Mouse (Mus musculus) kidney, postnatal 36 days (tissue): ENCODE data around the gene Ankrd7.
A peak's percentile ranks its signal among the peaks of the same experiment; 100 is the strongest.
"Not testable (repeated sequence)": the region's sequence is repeated elsewhere in the genome, so short reads cannot be mapped to it uniquely, and the experiment has no call there.

Experiments used
- DNase-seq, 2 experiments: peaks; one replicate each; pipeline ENCODE4 v3.0.0; 2021 to 2022; ENCODE audit warnings: mixed read lengths in 2 of 2

The Ankrd7 gene

DNA sequence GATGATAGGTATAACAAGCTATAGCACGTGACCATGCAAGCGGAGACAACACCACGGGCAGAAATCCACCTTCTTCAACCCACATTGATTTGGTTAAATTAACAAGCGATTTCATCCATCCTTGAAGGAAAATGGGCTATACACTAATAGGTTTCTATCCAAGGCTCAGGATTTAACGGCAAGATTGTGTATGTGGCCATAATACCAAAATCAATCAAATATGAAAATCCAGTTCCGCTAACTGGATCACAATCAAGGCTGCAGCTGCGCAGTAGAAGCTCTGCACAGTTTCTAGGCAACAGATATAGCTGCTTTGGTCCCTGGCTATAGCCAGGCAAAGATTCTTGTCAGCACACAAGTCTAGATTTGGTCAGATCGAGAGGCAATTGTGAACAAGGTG lies at the start of gene Ankrd7:
TSS of gene Ankrd7 (plus strand) at position 301 of the 400 bp plus-strand sequence.
- DNase-seq = no peak

DNA sequence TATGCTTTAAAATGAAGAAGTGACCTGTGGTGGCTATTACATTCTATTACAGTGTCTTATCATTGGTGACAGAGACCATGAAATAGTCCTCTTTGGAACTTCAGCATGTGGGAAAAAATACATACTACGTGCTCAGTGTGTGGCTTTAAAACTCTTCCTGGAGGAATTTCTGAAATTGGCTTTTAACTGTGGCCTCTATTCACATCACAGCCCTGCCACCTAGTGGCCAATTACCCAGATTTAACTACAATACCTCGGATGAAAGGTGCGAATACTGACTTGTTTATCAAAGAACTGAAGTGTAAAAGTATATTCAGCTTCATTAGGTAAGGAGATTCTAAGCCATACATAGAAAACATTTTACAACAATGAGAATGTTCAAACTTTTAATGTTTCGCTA lies 46.8 kb upstream of the Ankrd7 start:
- peak; percentile 62 to 86 for DNase-seq

DNA sequence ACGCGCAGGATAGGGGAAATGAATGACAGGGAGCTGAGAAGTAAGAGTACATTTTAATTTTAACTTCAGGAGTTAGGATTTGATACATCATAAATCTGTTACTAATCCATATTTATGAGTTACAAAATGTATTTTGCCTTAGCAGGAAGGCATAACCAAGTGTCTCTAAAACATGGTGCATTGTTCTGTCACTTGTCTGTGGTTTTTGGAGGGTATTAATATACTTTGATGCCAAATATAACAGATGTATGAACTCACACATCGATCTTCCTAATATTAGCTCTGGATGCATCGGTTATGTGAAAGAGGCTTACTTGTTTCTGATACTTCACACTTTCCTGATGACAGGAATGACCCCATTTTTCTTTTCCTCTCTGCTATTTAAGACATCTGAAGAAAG lies 45.9 kb upstream of the Ankrd7 start:
- no peak for DNase-seq

DNA sequence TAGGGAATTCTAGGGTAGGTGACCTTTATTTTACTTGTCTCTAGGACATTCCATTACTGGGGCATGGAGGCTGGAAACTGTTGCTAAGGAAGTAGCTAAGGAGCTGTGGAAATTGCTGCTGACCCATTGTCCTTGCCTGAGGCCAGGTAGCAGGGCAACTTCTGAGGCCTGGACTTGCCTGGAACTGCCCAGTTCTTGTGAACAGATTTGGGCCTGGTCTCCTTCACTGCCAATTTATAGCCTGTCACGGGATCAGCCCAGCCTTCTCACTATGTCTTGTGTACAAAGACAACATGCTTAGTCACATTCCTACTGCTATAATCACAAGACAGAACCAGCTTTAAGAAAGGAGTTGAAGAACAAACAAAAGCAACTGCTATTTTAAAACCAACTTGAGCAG lies 43.3 kb upstream of the Ankrd7 start:
- DNase-seq = peak; percentile 60 to 72

DNA sequence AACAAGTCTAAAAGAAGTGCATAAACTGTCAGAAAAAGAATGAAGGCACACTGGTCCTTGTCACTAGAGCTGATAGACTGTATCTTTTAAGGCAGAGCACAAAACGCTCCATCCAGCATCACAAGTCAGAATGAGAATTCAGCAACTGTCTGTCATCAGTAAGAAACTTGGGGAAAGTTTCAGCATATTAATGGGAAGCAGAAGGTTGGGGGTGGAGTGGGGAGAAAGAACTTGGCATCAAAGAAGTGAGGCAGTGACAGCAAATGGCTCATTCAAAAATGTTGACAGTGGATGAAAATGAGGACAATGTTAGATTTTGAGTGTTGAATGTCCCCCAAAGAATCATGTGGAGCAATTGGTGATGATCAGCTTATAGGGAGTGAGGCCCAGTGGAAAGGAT lies 33.2 kb upstream of the Ankrd7 start:
- DNase-seq = no peak

DNA sequence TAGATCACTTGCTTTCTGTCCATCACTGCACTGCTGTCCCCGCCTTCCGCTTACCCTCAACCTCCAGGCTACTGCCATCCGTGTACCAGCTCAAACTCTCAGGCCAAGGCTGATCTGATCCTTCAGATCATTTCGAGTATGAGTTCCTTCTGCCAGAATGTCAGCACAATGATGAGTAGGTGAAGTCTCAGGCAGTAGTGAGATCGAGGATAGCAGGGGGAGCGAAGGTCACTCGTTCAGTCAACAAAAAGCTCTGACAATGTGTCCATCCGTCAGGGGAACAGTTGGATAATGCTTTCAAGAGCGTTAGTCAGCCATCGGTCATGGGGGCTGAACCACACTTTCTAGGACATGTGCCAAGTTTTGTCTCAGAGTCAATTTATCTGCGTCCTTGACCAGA lies 21.6 kb upstream of the Ankrd7 start:
- not testable (repeated sequence) for DNase-seq

DNA sequence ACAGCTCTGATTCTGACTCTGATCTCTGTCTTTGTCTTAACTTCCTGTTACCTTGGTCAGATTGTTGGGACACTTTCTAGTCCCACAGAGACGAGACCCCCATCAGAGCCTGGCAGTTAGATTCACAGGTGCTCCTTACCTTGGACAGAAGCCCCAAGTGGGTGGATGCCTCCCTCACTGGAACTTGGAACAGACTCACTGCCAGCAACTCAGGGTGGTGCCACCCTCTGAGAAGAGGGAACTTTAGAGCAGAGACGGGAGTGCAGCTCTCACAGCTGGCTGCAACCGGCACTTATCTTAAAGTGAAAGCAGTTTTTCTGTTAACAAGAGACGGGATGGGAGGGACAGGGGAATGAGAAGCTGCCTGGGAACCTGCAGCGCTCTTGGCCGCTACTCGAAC lies 20.5 kb upstream of the Ankrd7 start:
- not testable (repeated sequence) for DNase-seq

DNA sequence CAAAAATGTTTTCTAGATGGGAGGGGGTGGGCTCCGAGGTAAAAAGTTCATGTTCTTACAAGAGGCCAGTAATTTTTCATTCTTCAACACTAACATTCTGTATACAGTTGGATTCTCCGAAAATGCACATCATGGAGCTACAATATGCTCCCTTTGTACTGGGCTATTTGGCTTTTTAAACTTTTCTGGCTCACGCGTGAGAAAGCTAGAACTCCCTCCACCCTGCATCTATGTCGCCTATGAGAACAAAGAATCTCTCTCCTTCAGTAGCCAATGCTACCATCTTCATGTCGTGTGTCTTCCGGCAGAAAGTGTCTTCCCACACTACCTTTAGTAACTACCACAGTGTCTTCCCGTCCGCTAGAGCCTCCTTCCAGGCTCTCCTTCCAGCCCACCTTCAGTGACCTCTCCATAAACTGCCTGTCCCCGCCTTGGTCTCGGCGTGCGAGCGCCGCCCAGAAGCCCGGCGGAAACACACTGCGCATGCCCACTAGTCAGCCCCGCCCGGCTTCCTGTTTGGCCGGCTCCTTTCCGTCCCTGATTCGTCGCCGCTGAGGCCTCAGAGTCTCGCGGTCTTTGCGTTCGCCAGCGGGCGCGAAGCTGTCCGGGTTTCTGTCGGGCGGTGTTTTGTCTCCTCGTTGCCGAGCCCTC lies 17.9 kb upstream of the Ankrd7 start, which contains the start of gene Lsm8:
TSS of gene Lsm8 (plus strand) at position 529 of the 651 bp plus-strand sequence.
- peak; percentile 97 for DNase-seq

DNA sequence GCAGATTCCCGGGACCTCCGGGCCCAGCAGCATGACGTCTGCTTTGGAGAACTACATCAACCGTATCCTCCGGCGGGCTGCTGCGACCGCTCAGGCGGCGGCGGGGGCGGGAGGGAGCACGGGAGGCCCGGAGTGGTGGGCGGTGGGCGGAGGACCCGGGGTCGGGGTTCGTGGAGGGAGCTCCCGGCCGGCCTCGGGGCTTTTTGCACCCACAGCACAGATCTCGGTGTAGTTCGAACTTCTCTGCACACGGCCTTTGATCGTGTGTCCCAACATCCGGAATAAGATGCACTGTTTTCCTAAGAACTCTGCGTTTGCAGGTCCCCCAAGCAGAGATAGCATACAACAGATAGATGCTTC lies 17.4 kb upstream of the Ankrd7 start:
- no peak for DNase-seq

DNA sequence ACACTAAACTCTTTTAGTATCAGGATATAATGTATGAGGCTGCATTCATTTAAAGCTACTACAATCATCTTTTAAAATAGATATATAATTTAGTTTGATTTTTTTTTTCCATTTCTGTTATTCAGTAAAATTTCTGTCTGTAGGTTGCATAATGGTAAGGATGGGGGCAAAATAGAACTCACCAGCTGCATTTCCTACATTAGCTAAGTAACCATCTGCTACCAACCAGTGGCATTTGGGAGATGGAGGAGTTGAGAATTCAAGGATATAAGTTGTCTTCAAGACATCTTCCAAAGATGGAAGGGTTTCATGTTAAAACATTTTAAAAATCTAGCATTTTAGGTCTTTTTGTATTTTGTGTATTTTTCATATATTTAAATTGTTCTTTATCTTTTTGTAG lies 10.8 kb upstream of the Ankrd7 start:
- DNase-seq = no peak

DNA sequence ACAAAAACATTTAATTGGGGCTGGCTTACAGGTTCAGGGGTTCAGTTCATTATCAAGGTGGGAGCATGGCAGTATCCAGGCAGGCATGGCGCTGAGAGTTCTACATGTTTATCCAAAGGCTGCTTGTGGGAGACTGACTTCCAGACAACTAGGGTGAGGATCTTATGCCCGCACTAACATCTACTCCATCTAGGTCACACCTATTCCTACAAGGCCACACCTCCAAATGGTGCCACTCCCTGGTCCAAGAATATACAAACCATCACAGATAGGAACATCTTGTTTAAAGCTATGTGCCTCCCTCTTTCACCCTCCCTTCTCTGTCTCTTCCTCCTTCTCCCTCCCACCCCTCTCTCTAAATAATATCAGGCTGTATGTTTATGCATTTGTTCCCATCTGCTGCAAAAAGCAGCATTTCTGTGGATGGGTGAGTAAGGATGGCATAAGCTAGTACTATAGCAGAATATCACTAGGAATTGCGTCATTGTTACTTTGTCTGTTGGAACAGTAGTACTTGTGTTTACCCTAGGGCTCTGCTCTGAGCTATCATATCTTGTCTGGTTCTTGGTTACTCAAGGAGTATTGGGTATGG lies 9.5 kb upstream of the Ankrd7 start:
- DNase-seq = no peak

DNA sequence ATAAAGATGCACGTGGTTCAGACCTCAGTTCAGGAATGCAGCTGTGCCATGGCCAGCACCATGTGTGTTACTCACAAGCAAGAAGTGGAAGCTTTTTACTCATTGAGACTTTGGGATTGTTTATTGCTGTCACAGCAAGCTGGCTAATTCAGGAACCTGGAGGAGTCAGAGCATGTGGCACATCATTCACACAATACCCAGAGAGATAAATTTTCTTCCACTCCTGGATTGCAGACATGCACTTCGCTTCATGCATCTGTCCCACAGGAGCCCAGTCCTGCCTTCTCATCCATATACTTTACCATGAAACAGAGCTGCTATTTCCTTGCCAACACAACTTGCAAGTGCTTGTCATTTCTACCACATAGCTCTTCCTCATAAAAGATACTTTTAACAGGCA lies 22.9 kb downstream of the Ankrd7 start:
- no peak for DNase-seq

DNA sequence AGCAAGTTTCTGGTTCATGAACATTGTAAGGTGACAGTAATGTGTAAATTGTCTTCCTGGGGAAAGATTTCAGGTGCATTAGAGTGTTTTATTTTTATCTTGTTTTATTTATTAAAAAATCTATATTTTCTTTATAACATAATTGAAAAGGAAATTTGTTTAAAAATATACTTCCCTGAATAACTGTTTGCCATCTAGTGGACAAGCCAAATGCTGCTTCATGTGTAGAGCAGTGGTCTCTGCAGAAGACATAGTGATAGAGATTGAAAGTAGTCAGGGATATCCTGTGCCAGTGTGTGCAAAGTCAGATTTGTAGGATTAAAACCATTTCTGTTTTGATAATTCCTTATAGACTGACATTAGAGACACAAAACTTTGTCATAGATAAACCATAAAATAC lies 28.0 kb downstream of the Ankrd7 start:
- DNase-seq = no peak

DNA sequence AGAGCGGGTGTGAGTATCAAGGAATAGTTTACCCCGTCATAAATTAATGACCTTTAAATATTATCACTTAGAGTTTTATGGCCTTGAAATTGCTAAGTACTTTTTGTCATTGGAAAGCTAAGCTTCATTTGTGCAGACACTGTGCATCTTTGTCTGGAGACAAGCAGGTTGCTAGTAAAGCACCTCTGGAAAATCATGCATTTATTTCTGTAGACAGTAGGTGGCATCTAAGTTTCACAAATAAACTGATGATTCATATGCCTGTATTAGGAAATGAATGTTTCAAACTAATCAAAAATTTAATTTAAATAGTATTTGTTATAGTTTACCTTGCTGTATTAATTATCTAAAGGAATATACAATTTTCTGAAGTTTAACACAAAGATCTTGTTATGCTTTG lies 41.1 kb downstream of the Ankrd7 start:
- DNase-seq = no peak

DNA sequence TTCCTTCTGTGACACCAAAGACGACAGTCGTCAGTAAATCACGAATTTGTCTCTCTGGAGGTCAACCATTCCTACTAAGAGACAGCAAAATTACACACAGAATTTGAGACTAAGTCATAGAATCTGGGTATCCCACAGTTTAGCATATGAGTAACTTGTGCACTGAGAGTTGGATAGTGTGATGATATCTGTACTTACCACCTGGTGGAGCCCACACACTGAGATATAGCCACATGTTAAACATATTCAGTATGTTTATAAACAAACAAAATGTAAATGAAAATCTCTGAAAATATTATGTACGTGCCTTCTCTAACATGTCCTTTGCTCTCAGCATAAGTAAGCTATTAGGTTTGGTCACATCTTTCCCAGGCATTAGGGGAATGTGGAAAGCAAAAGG lies 47.1 kb downstream of the Ankrd7 start:
- DNase-seq = no peak

DNA sequence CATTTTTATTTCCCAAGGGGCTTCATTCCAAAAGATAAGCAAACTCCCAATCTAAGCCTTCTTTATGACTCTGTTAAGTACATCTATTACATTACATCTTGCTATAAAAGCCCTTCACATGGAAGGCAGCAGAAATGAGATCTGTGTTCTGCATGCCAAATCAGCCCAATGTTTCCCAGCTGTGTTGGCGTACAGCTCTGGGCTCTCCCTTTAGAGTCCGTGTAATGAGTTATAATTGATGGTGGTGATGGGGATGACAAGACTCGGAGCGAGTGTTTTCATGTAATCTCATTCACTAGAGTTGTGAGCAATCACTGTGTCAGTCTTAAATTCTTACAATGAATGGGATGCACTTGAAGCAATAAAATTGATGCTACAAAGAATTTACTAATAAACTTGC lies 49.9 kb downstream of the Ankrd7 start:
- no peak for DNase-seq

DNA sequence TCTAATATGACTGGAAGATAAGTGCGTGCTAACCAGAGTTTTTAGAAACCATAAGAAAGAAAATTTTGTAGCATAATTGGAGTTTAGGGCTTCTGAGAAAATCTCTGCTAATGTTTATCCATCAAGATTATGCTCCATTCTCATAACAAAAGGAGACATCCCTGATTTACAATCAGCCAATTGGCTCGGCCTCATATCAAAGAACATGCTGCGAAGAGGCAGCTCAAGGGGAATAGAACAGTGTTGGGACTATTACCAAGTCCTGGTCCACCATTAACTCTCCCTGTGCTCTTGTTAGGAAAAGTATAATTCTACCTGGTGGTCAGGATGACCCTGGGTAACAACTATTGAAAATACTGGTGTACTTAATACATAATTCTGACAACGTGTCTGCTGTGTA lies 50.4 kb downstream of the Ankrd7 start:
- DNase-seq = no peak
